Mouse (Mus musculus) forebrain, embryonic 16.5 days (tissue): ENCODE measurements at regions not wholly inside any gene's neighbourhood (a gene's known extent, or its start where the extent isn't known, plus 50 kb on each side); places are given as distances from the start of the nearest gene placed in this dataset.
A peak's percentile ranks its signal among the peaks of the same experiment; 100 is the strongest.

ENCODE experiments used
- ATAC-seq: fragments of 200-750 bp; cut with Nextera tagmentation; 2 replicates; pipeline ENCODE4 v1.8.0; 2017; ENCODE audit warnings: mild to moderate bottlenecking, moderate library complexity
- H3K27ac ChIP-seq: fragments of 300-500 bp; sonication (generic); 2 replicates; pipeline ENCODE4 v1.5.1; 2014; ENCODE audit warnings: low read length, control low read depth
- H3K27me3 ChIP-seq: fragments of 300-500 bp; sonication (generic); replicated peaks from 2 replicates; pipeline ENCODE4 v1.6.1; 2014; ENCODE audit warnings: low read length; ENCODE audit not compliant: control insufficient read depth, insufficient read depth
- H3K36me3 ChIP-seq: fragments of 300-500 bp; sonication (generic); 2 replicates; pipeline ENCODE4 v1.6.1; 2014; ENCODE audit not compliant: control insufficient read depth, insufficient read depth
- H3K4me1 ChIP-seq: fragments of 300-500 bp; sonication (generic); replicated peaks from 2 replicates; pipeline ENCODE4 v1.6.1; 2014; ENCODE audit warnings: low read length; ENCODE audit not compliant: control insufficient read depth, insufficient read depth
- H3K4me2 ChIP-seq: fragments of 300-500 bp; sonication (generic); 2 replicates; pipeline ENCODE4 v1.6.1; 2014; ENCODE audit warnings: mild to moderate bottlenecking, low read length, control low read depth
- H3K4me3 ChIP-seq: fragments of 300-500 bp; sonication (generic); replicated peaks from 2 replicates; pipeline ENCODE4 v1.5.1; 2014; ENCODE audit warnings: mild to moderate bottlenecking, low read length, control low read depth
- H3K9ac ChIP-seq: fragments of 300-500 bp; sonication (generic); replicated peaks from 2 replicates; pipeline ENCODE4 v1.6.1; 2014; ENCODE audit warnings: low read depth, low read length, control low read depth
- H3K9me3 ChIP-seq: fragments of 300-500 bp; sonication (generic); 2 replicates; pipeline ENCODE4 v1.6.1; 2016; ENCODE audit warnings: low read length; ENCODE audit not compliant: control insufficient read depth
- WGBS: fragments of 180-500 bp; shearing (Covaris S2); extraction: QIAGEN DNeasy Blood & Tissue Kit; methylation state at CpG from one replicate; pipeline ENCODE4 v1.1.7; 2014; 5-methylcytosine and 5-hydroxymethylcytosine counted together

- H3K9ac ChIP-seq = peak overlapping the region; percentile 67
- peaks cover 11% of the 10 kb centered on the region for H3K27me3 ChIP-seq
- H3K4me2 ChIP-seq = peak overlapping the region; percentile 87
- H3K9me3 ChIP-seq = no peaks in the 10 kb centered on the region
- no peak overlapping the region for H3K27ac ChIP-seq
- 2% methylated on average over 15 of the region's 15 CpGs for WGBS
- H3K36me3 ChIP-seq = no peaks in the 10 kb centered on the region
- H3K4me3 ChIP-seq = peak overlapping the region; percentile 50
- H3K4me1 ChIP-seq = peaks cover 9% of the 10 kb centered on the region; the same call in 1 of the 2 replicates
- peak; percentile 79 for ATAC-seq
These were observed 262.4 kb downstream of the Zfp704 start for GRCm38 (mm10) chr3:9347446-9347860.

GRCm38 (mm10) chr3:9346857-9347445 is 262.9 kb downstream of the Zfp704 start:
- Histone ChIP-seq H3K27me3 (peaks cover 11% of the 10 kb centered on the region), H3K9ac (peak overlapping the region; percentile 67), H3K4me3 (peak overlapping the region; percentile 50), H3K4me1 (peaks cover 9% of the 10 kb centered on the region; the same call in 1 of the 2 replicates), H3K27ac (no peak overlapping the region), H3K36me3 (no peaks in the 10 kb centered on the region), H3K4me2 (peak overlapping the region; percentile 87), H3K9me3 (no peaks in the 10 kb centered on the region)
- 1% methylated on average over 24 of the region's 27 CpGs for WGBS
- ATAC-seq = peak; percentile 80

GRCm38 (mm10) chr3:9346356-9346755 is 263.5 kb downstream of the Zfp704 start:
- H3K36me3 ChIP-seq = no peaks in the 10 kb centered on the region
- H3K27ac ChIP-seq = no peak overlapping the region
- no peak overlapping the region for H3K9ac ChIP-seq
- H3K4me1 ChIP-seq = peaks cover 9% of the 10 kb centered on the region; the same call in 1 of the 2 replicates
- peak overlapping the region; percentile 87 for H3K4me2 ChIP-seq
- H3K9me3 ChIP-seq = no peaks in the 10 kb centered on the region
- WGBS = 5% methylated on average over 13 of the region's 13 CpGs
- H3K4me3 ChIP-seq = peak overlapping the region; percentile 50
- peaks cover 11% of the 10 kb centered on the region for H3K27me3 ChIP-seq
- no peak for ATAC-seq

- Histone ChIP-seq H3K27ac (no peak overlapping the region), H3K4me1 (peaks cover 10% of the 10 kb centered on the region), H3K9ac (no peak overlapping the region), H3K4me2 (peak overlapping the region; percentile 1; the same call in 1 of the 2 replicates), H3K36me3 (no peaks in the 10 kb centered on the region), H3K27me3 (peaks cover 11% of the 10 kb centered on the region), H3K4me3 (no peak overlapping the region), H3K9me3 (no peaks in the 10 kb centered on the region)
- no peak for ATAC-seq
- WGBS = 24% methylated on average over 9 of the region's 9 CpGs
These were observed 264.0 kb downstream of the Zfp704 start for GRCm38 (mm10) chr3:9345885-9346284.

- ATAC-seq = no peak
- no peak overlapping the region for H3K4me3 ChIP-seq
- H3K4me1 ChIP-seq = peaks cover 13% of the 10 kb centered on the region
- H3K36me3 ChIP-seq = no peaks in the 10 kb centered on the region
- H3K27ac ChIP-seq = no peak overlapping the region
- H3K4me2 ChIP-seq = no peak overlapping the region
- peaks cover 8% of the 10 kb centered on the region for H3K27me3 ChIP-seq
- no peak overlapping the region for H3K9ac ChIP-seq
- H3K9me3 ChIP-seq = no peaks in the 10 kb centered on the region
- 5% methylated on average over 4 of the region's 4 CpGs for WGBS
These were observed 266.3 kb downstream of the Zfp704 start for GRCm38 (mm10) chr3:9343586-9343985.

GRCm38 (mm10) chr3:9342167-9342566 is 267.7 kb downstream of the Zfp704 start:
- ATAC-seq = no peak
- Histone ChIP-seq H3K4me3 (no peak overlapping the region), H3K4me2 (no peak overlapping the region), H3K4me1 (peaks cover 7% of the 10 kb centered on the region), H3K9me3 (no peaks in the 10 kb centered on the region), H3K27ac (no peak overlapping the region), H3K9ac (no peak overlapping the region), H3K36me3 (no peaks in the 10 kb centered on the region), H3K27me3 (peaks cover 6% of the 10 kb centered on the region)
- 76% methylated on average over 3 of the region's 3 CpGs for WGBS

GRCm38 (mm10) chr3:9341657-9342056 is 268.2 kb downstream of the Zfp704 start:
- no peaks in the 10 kb centered on the region for H3K9me3 ChIP-seq
- H3K36me3 ChIP-seq = no peaks in the 10 kb centered on the region
- peaks cover 7% of the 10 kb centered on the region for H3K4me1 ChIP-seq
- peak; percentile 29; the same call in 1 of the 2 replicates for ATAC-seq
- no peak overlapping the region for H3K9ac ChIP-seq
- peaks cover 6% of the 10 kb centered on the region for H3K27me3 ChIP-seq
- 46% methylated on average over 5 of the region's 5 CpGs for WGBS
- no peak overlapping the region for H3K4me2 ChIP-seq
- no peak overlapping the region for H3K4me3 ChIP-seq
- no peak overlapping the region for H3K27ac ChIP-seq

GRCm38 (mm10) chr3:9341244-9341643 is 268.6 kb downstream of the Zfp704 start:
- ATAC-seq = no peak; the same call in 1 of the 2 replicates
- peaks cover 5% of the 10 kb centered on the region for H3K4me1 ChIP-seq
- H3K4me3 ChIP-seq = no peak overlapping the region
- H3K27me3 ChIP-seq = peaks cover 6% of the 10 kb centered on the region
- no peaks in the 10 kb centered on the region for H3K9me3 ChIP-seq
- peak overlapping the region; percentile 68 for H3K4me2 ChIP-seq
- no peak overlapping the region for H3K9ac ChIP-seq
- WGBS = 30% methylated on average over 4 of the region's 4 CpGs
- H3K36me3 ChIP-seq = no peaks in the 10 kb centered on the region
- no peak overlapping the region for H3K27ac ChIP-seq

GRCm38 (mm10) chr3:9340788-9341187 is 269.1 kb downstream of the Zfp704 start:
- peaks cover 6% of the 10 kb centered on the region for H3K27me3 ChIP-seq
- H3K4me1 ChIP-seq = peaks cover 5% of the 10 kb centered on the region; the same call in 1 of the 2 replicates
- ATAC-seq = peak; percentile 70
- 2% methylated on average over 15 of the region's 15 CpGs for WGBS
- H3K4me2 ChIP-seq = peak overlapping the region; percentile 68
- H3K4me3 ChIP-seq = peak overlapping the region; percentile 40
- H3K36me3 ChIP-seq = no peaks in the 10 kb centered on the region
- no peak overlapping the region for H3K27ac ChIP-seq
- H3K9ac ChIP-seq = peak overlapping the region; percentile 49
- H3K9me3 ChIP-seq = no peaks in the 10 kb centered on the region
